Mouse (Mus musculus) left cerebral cortex, postnatal 4 days (tissue): ENCODE measurements around the gene Hoxd4. TPM values are rescaled to one million over a fixed set of nuclear protein-coding genes. Genes with fewer than 3 reads are reported as not detected.

Experiments used
- DNase-seq: peaks from one replicate; pipeline ENCODE4 v3.0.0-alpha.2; 2022
- intact Hi-C: fragments of 180-260 bp; cut with DNase I; formaldehyde crosslinking; loops from one replicate; pipeline ENCODE4 v1.15.1; 2025
- total RNA-seq, 2 experiments: library from RNA; stranded (reverse); gene quantifications; 2 replicates each; pipeline ENCODE4 v1.2.3; 2021

Gene Hoxd4
- total RNA-seq: not detected

DNA sequence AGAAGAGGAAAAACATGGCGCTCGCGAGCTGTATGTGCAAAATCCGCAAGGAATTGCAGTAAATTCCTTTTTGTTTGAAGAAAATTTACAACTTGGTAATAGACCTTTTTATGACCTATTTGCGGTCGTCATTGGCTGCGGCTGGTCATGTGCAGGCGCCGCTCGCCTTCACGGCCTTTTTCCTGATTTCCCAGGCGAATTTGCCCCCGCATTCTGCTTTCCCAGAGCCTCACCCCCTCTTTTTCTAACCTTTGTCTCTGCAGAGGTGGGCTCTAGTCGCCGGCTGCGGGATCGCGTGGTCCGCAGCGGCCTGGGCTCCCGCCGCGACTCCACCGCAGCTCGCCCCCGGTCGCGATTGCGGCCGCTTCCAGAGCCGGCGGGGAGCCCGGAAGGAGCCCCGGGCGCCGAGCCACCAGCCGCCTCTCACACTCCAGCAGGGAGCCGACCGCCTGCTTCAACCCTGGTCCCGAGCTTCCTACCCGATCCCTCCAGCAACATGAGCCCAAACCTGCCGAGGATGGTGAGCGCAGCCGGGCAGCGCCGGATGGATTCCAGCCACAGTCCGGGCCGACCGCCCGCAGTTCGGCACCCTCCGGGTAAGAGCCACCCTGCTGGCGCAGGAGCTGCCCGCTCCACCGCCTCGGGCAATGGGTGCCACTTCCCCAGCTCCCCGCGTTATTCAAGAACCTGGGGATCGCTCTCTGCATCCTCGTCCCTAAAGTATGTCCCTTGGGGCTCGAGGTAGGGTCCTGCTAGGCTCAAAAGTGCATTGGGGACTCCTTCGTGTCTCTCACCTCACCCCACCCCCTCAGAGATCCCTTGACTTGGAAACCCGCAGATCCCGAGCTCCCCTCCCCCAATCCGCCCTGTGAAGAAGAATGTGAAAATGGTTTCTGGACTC, at the start of gene Hoxd4, which contains the start of gene Hoxd3:
Gene Hoxd4 (plus strand): TSS at position 209 of the 901 bp plus-strand sequence.
Gene Hoxd3 (plus strand): TSS at position 207 of the 901 bp plus-strand sequence.
- intact Hi-C loops: no loop called here

DNA sequence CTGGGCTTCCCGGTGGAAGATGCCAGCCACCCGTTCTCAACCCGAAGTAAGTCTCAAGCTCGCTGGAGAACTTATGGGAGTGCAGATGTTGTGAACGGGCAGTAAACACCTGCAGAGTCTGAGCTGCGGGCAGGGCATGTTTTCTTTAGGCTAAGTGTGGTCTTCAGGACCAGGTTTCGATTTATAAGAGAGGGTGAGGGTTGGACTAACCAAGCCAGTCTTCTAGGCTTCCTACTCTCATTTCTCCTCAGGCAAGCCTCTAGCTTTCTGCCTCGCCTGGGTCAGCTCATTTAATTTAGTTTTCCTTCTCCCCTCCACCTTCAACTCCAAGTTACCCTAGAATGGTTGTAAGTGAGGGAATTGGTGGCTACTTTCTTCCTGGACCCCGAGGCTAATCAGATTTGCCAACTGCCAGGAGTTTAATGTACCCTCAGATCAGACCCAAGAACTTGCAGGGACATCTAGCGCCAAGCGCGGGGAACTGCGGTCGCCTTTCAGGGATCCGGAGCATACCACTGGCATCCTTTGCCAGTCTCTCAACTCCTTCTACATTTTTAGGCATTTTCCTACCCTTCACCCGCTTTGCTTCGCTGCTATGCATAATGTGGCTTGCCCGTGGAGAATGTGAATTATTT, 48.3 kb upstream of the Hoxd4 start:
- DNase-seq: peak; percentile 74
- intact Hi-C loops: loop anchor here (2.0 to 5.0 kb wide), 5 partner anchors 363 to 1111 kb away; no protein-coding TSS in a partner anchor

More for the DNA sequence above, at the start of gene Hoxd4, which contains the start of gene Hoxd3:
- DNase-seq: no peak

DNA sequence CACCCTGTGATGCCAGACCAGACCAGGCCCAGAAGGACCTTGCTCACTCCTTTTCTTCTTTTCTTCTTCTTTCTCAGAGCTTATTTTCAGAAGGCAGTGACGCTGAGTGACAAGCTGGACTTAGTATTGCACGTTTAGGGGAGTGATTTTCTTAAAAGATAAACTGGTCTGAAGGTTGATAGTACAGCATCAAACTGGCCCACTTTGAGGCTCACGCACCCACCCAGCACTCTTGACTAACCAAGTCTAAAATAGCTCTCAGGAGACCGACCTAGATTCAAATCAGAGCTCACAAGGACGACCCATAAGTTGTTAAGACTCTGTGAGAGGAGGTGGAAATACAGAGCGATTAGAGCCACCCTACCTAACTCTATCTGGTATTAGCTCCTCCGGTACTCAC, 45.3 kb upstream of the Hoxd4 start:
- DNase-seq: no peak
- intact Hi-C loops: no loop called here

DNA sequence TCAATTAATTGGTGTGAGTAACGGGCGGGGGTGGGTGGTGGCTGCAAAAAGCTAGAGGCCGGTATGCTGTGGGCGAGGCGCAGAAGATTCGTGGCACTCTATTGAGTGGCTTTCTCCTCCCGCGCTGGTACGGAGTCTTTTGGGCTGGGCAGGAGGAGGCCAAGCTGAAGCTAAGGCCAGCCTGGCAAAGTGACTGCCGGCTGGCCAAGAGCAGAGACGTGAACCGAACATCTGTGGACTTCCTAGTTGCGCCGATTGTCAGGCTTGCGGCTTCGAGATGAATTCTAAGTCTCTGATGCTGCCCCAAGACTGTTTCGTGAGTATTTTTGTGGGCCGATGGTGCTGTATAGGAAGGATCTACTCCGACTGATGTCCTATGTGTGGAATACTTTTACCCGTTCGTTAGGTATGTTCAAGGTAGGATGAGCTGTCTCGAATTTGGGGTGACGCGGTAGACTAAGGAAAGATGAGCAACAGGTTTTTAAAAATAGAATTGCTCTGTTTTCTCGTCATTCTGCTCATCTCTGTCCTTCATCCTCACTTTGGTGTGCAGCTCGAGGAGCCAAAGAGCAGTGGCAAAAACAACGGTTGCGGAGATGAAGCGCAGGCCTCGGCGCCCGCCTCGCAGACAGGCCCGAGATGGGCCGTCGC, 44.4 kb upstream of the Hoxd4 start:
- no peak for DNase-seq
- intact Hi-C loops: no loop called here

DNA sequence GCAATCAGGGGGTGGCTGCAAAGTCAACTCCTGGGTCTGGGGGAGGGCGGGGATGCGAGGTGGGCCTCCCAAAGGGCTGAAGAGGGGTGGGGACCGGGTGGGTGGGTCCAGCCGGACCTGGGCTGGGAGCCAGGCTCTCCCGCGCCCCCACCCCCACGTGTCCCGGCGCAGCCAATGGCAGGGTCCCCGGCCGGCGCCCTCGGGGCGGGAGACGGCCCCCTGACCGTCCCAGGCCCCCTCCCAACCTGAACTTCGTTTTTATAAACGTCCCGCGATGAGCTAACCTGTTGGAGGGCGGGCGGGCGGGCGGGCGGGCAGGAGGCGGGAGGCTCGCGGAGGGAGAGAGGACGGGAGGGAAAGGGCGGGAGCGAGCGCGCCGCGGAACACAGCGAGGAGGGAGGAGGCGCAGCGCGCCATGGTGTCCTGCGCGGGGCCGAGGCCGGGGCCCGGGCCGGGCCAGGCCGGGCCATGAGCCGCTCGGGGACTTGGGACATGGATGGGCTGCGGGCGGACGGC, 43.8 kb upstream of the Hoxd4 start, which contains the start of gene Hoxd13:
Gene Hoxd13 (plus strand): TSS at position 469 of the 516 bp plus-strand sequence.
- no peak for DNase-seq
- intact Hi-C loops: no loop called here

DNA sequence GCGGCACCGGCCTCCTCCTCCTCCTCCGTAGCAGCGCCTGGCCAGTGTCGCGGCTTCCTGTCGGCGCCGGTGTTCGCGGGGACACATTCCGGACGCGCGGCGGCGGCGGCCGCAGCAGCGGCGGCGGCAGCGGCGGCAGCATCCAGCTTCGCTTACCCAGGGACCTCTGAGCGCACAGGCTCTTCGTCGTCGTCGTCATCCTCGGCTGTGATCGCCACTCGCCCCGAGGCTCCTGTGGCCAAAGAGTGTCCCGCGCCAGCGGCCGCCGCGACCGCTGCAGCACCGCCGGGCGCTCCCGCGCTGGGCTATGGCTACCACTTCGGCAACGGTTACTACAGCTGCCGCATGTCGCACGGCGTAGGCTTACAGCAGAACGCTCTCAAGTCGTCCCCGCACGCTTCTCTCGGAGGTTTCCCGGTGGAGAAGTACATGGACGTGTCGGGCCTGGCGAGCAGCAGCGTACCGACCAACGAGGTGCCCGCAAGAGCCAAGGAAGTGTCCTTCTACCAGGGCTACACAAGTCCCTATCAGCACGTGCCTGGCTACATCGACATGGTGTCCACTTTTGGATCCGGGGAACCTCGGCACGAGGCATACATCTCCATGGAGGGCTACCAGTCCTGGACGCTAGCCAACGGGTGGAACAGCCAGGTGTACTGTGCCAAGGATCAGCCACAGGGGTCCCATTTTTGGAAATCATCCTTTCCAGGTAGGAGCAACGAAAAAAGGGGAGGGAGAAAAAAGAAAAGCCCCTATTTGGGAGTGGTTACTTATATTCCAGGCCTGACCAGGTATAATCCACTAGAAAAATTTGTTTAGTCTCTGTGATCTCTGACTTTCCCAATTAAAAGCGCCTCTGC, 43.1 kb upstream of the Hoxd4 start:
- intact Hi-C loops: no loop called here
- no peak for DNase-seq

DNA sequence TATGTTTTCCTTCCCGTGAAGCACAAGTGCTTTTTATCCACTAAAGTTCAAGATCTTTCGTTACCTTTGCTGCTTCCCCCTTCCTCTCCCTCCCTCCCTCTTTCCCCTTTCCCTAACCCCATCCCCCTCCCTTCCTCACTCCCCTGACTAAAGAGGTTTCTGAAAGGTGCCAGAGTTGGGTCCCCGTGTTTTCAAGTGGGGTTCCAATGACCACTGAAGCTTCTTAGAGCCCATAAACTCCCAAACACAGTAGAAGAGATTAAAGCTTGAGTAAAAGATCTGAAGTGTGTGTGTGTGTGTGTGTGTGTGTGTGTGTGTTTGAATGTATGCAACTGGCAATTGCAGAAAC, 42.5 kb upstream of the Hoxd4 start:
- intact Hi-C loops: no loop called here
- DNase-seq: no peak

DNA sequence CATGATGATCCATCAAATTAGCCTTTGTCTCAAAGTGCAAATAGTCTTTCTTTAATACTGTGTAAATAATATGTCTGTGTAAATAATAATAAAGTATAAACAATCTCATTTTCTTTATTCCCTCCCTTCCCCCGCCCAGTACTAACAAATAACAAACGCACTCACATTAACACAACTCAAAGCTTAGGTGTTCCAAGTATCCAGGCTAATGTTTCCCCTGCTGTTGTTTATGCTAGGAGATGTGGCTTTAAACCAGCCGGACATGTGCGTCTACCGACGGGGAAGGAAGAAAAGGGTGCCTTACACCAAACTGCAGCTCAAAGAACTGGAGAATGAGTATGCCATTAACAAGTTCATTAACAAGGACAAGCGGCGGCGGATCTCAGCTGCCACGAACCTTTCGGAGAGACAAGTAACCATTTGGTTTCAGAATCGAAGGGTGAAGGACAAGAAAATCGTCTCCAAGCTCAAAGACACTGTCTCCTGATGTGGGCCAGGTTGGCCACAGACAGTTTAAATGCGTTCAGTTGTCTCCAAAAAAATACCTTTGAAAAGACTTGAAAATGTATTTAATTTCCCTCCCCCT, 42.0 kb upstream of the Hoxd4 start:
- intact Hi-C loops: no loop called here
- no peak for DNase-seq

DNA sequence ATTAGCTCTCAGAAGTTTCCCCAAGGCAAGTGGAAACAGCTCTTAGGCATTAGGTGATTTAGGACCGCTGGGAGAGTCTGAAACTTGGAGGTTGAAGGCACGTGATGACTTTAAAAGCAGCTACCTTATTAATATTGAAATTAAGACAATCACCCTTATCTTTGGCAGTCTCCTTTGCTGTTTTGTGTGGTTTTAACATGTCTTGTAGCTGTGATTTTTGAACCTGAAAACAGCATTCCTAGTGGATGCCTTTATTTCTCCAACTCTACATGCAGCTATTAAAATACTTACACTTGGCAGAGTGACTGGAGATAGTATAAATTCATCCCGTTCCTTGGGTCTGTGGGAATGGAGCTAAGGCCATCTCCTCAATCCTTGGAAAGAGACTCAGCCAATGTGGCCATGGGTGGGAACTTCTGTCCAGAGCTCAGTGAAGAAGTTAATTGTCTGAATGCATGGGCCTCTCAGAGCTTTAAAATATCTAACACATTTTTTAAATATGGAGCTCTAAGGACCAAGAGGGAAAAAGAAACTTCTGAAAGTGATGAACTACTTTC, 41.0 kb upstream of the Hoxd4 start:
- no peak for DNase-seq
- intact Hi-C loops: no loop called here

DNA sequence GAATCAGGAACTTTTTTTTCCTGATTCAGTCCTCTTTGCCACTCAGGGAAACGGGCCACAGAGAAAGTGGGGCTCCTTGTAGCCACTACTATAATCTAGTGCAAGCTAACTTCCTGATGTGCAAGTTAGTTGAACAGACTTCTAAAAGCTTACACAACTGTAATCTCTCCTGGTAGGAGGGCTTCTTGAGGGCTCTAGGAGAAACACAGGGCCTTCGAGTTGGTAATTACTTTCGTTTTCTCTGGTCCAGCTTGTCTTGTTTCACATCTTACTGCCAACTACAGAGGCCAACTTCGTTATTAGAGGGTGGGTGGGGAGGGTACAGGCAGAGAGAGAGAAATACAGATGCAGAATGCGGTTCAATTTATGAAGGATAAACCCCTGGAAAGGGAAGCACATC, 39.9 kb upstream of the Hoxd4 start:
- intact Hi-C loops: no loop called here
- no peak for DNase-seq

DNA sequence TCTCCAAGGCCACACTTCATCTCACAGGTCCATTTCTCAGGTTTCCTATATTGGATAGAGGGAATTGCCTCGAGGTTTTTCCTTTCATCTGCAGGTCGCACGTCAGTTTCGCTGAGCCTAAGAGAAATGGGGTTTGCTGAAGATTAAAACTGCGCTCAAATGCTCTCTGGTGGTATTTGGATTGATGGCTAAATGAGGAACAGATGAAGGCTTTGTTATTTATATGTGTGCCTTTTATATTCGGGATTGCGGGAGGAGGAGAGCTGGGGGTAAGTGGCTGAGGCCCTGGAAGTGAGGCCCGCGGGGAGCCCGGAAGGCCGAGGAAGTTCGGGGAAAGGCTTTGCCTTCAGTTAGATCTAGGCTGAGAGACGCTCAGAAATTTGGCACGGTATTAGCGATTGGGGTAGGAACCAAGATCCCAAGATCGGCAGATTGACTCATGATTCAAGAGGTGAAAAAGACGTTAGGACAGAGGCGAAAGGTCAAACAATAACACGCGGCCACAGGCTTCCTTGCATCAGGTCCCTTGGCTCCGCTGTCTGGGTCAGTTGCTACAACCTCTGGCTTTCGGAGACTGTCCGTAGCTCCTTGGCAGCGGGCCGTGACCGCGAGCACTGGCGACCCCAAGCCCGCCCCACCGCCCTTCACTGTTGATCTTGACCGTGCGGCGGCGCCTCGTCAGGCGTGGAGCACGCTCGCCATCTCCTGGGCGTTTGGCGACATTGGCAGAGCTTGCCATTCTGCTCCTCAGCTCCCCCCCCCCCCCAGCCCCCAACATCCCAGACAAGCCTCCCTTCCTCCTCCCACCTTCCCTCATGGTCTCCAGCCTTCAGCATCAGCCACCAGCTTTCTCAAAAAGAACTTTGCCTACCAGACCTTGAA, 39.0 kb upstream of the Hoxd4 start:
- intact Hi-C loops: no loop called here
- DNase-seq: peak; percentile 78

DNA sequence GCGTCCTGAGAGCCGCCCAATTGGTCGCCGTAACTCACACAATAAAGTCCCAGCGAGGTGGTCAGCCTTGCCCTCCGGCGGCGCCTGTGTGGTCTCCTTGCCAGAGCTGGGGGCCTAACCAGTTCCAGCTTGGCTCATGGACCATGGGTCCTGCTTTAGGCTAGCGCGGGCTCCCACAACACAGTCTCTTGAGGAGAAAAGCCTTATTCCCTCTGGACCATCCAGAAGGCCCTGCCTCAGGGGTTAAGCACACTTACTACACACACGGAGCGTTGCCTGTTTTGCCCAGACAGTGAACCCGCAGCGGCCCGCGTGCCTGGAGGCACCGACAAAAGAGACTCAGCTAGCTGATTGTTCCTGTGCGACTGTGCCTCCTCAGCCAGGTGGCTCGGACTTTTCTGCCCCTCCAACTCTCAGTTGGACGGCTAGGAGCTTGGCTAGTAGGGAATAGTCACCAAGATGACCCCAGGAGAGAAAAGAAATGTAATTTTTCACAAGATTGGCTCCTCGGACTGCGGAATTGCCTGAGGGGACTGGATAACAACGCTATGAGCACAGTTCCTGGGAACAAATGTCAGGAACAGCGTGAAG, 37.8 kb upstream of the Hoxd4 start:
- no peak for DNase-seq
- intact Hi-C loops: no loop called here

DNA sequence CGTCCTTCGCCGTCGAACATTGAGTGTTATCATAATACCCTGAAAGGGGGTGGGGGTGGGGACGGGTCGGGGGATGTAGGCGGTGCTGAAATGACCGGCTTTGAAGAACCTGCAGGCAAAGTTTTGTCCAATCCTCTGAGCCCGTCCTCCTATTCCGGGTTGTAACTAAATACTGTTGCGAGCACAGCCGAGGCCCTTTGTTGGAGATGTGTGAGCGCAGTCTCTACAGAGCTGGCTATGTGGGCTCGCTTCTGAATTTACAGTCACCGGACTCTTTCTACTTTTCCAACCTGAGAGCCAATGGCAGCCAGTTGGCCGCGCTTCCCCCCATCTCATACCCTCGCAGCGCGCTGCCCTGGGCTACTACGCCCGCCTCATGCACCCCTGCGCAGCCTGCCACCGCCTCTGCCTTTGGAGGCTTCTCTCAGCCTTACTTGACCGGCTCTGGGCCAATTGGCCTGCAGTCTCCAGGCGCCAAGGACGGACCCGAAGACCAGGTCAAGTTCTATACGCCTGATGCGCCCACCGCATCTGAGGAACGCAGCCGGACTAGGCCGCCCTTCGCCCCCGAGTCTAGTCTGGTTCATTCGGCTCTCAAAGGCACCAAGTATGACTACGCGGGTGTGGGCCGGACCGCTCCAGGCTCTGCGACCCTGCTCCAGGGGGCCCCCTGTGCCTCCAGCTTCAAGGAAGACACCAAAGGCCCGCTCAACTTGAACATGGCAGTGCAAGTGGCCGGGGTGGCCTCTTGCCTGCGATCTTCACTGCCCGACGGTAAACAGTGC, 36.7 kb upstream of the Hoxd4 start, which contains the start of gene Hoxd12:
Gene Hoxd12 (plus strand): TSS at position 133 of the 785 bp plus-strand sequence.
- intact Hi-C loops: no loop called here
- DNase-seq: no peak

DNA sequence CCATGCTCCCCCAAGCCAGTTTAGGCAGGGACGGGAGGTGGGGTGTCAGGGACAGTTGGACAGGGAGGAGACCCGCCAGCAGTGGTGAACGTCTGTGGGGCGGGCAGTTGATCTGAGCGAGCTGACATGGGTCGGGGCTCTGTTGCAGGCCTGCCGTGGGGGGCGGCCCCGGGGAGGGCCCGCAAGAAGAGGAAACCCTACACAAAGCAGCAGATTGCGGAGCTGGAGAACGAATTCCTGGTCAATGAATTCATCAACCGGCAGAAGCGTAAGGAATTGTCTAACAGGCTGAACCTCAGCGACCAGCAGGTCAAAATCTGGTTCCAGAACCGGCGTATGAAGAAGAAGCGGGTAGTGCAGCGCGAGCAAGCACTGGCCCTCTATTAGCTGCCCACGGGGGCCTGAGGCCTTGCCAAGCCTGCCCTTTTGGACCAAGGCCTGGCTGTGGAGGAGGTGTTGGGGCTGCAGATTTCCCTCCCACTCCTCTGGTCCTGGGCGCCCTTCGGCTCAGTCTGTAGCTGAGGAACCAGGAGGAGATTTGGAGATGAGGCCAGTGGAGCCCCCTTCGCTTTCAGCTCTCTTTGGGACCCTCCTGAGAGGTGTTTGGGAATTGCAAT, 36.0 kb upstream of the Hoxd4 start:
- intact Hi-C loops: no loop called here
- DNase-seq: no peak

DNA sequence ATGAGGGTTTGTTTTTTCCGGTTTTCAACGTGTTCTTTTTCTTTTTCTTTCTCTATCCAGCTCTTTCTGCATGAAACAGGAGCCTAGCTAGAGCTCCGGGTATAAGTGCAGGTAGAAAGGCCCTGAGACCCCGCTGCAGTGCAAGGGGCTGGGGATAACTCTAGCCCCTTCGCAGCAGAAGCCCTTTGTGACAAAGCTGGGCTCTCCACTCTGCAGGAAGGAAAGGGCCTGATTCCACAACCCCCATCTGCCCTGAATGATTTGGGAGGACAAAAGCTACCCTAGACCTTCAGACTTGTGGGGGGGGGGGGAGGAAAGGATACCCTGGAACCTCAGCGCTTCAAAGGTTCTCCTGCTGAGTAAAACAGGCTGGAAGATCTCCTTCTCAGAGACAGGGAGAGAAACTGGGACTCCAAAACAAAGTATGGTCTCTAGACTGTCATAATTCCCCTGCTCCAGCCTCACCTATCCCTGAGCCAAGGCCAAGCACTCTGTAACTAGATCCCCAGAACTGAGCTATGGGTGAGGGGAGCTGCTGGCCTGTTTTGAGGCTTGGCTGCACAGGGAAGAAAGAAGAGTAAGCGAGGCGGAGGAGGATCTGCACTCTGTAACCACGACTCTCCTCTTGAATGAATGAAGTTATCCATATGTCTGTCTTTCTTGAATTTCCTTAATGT, 35.2 kb upstream of the Hoxd4 start:
- no peak for DNase-seq
- intact Hi-C loops: no loop called here

DNA sequence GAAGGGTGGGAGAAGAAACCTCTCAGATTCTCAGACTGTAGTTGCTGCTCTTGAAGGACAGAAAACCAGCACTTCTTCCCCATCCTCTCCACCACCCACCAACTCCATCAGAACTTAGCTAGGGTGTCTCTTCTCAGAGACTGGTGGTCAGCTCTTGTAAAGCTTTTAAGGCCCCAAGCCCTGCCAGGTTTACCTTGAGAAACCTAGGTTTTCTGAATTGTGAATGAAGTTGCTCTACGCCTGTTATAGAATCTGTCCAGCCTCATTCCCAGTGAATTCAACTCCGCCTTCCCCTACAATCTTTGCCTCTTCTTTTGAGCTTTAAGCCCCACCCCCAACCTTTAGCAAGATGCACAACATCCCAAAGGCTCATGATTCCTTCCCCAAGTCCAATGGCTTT, 34.6 kb upstream of the Hoxd4 start:
- no peak for DNase-seq
- intact Hi-C loops: no loop called here
